Mouse (Mus musculus) thymus, adult 2 months (tissue): ENCODE results near the gene Il4. TPM values are rescaled to one million over a fixed set of nuclear protein-coding genes. Genes with fewer than 3 reads are reported as not detected.

ENCODE experiments used
- DNase-seq: peaks from one replicate; pipeline ENCODE4 v3.0.0; 2021
- H3K27ac ChIP-seq: fragments of 200-500 bp; 2 replicates; pipeline ENCODE4 v1.5.1; 2012; ENCODE audit warnings: low read length, control low read depth; ENCODE audit not compliant: control insufficient read depth, insufficient read depth
- H3K27me3 ChIP-seq: fragments of 200-500 bp; 2 replicates; pipeline ENCODE4 v1.6.1; 2012; ENCODE audit warnings: mild to moderate bottlenecking, low read length, moderate library complexity, mixed read lengths; ENCODE audit not compliant: control insufficient read depth, insufficient read depth
- H3K36me3 ChIP-seq: fragments of 200-500 bp; 2 replicates; pipeline ENCODE4 v1.6.1; 2012; ENCODE audit warnings: mild to moderate bottlenecking, low read length, moderate library complexity; ENCODE audit not compliant: control insufficient read depth, insufficient read depth
- H3K4me1 ChIP-seq: fragments of 200-500 bp; replicated peaks from 2 replicates; pipeline ENCODE4 v1.6.1; 2012; ENCODE audit warnings: low read length; ENCODE audit not compliant: control insufficient read depth, insufficient read depth
- H3K4me3 ChIP-seq: fragments of 200-500 bp; 2 replicates; pipeline ENCODE4 v1.5.1; 2012; ENCODE audit warnings: mild to moderate bottlenecking, low read length, control low read depth, moderate library complexity; ENCODE audit not compliant: control insufficient read depth, insufficient read depth
- CTCF ChIP-seq: fragments of 200-500 bp; IDR thresholded peaks from 2 replicates; pipeline ENCODE4 v1.5.1; 2012; ENCODE audit warnings: mild to moderate bottlenecking, control low read depth, low read length, moderate library complexity, borderline replicate concordance; ENCODE audit not compliant: control insufficient read depth, poor library complexity, insufficient read depth; ENCODE audit errors: extremely low read depth
- POLR2A ChIP-seq: fragments of 200-500 bp; IDR thresholded peaks from 2 replicates; pipeline ENCODE4 v1.6.1; 2012; ENCODE audit warnings: mild to moderate bottlenecking, low read length, control low read depth, moderate library complexity; ENCODE audit not compliant: control insufficient read depth, poor library complexity, insufficient read depth; ENCODE audit errors: extremely low read depth
- WGBS: fragments of 180-500 bp; shearing (Covaris S2); methylation state at CpG from one replicate; pipeline ENCODE4 v1.1.7; 2018; 5-methylcytosine and 5-hydroxymethylcytosine counted together
- polyA plus RNA-seq: library from polyadenylated mRNA; depleted of rRNA; stranded (reverse); fragments of >200 nt; gene quantifications from 2 replicates; pipeline ENCODE4 v1.2.3, GENCODE M21; 2012

Il4 gene
- polyA plus RNA-seq, 1 experiment = 0.55 TPM

DNA sequence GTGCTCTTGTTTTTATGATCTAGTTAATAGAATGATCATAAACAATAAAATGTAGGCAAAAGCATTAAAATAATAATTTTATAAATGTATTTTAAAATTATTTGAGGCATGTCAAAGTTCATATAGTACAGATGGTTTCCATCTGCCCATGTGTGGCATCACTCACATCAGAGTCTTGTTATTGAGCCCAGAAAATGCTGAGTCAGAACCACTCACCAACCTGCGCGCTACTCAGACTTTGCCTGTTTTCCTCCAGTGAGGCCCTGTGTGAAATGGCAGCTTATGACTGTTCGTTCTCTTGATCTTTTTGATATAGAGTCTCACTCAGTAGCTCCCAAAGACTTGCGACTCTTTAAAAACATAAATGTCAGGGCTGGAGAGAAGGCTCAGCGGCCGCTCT is 33.0 kb downstream of the Il4 start:
- no peaks in the 10 kb centered on the region for H3K36me3 ChIP-seq
- TF ChIP-seq CTCF (no peak), POLR2A (no peak)
- 93% methylated on average over 6 of the region's 6 CpGs for WGBS

DNA sequence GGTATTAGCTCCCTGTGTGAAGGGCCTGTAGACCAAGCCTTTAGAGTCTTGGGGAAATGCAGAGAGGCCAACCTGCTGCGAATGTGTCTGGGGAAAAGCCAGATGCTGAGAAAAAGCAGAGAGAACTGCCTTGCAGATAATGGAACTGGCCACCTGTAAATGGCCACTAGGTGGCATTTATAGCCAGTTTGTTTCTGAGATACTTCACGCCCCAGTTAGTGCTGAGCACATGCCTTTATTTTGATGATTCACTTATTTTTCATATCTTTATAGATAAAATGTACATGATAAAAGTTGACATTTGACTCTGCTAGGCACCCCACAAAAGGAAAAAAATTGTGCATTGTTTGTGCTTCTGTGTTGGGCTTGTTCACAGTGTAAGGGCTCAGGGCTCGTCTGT is 33.6 kb downstream of the Il4 start:
- TF ChIP-seq POLR2A (no peak), CTCF (no peak)
- Histone ChIP-seq H3K27me3 (no peaks in the 10 kb centered on the region), H3K4me1 (no peaks in the 10 kb centered on the region), H3K36me3 (no peaks in the 10 kb centered on the region), H3K27ac (no peak overlapping the region), H3K4me3 (no peak overlapping the region)
- DNase-seq = no peak
- WGBS = 70% methylated on average over 3 of the region's 3 CpGs

More for the DNA sequence above, 33.0 kb downstream of the Il4 start:
- H3K4me3 ChIP-seq = no peak overlapping the region
- DNase-seq = no peak
- no peaks in the 10 kb centered on the region for H3K4me1 ChIP-seq
- H3K27me3 ChIP-seq = no peaks in the 10 kb centered on the region
- H3K27ac ChIP-seq = no peak overlapping the region

- Histone ChIP-seq H3K27me3 (no peaks in the 10 kb centered on the region), H3K4me1 (no peaks in the 10 kb centered on the region), H3K27ac (no peak overlapping the region), H3K36me3 (no peaks in the 10 kb centered on the region), H3K4me3 (no peak overlapping the region)
- WGBS = 96% methylated on average over 10 of the region's 10 CpGs
- no peak for TF ChIP-seq CTCF
- TF ChIP-seq POLR2A = no peak
- DNase-seq = no peak
Observed at GRCm38 (mm10) chr11:53583151-53583550, 35.3 kb downstream of the Il4 start.

DNA sequence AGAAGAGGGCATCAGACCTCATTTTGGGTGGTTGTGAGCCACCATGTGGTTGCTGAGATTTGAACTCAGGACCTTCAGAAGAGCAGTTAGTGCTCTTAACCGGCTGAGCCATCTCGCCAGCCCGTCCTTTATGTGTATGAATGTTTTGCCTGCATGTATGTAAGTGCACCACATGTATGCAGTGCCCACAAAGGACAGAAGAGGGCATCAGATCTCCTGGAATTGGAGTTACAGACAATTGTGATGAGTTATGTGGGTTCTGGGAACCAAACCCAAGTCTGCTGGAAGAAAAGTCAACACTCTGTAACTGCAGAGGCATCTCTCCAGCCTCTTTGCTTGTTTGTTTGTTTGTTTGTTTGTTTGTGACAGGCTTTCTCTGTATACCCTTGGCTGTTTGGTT is 37.9 kb downstream of the Il4 start:
- Histone ChIP-seq H3K27ac (no peak overlapping the region), H3K4me3 (no peak overlapping the region), H3K4me1 (no peaks in the 10 kb centered on the region), H3K36me3 (no peaks in the 10 kb centered on the region), H3K27me3 (no peaks in the 10 kb centered on the region)
- 100% methylated on average over 3 of the region's 3 CpGs for WGBS
- no peak for TF ChIP-seq CTCF
- no peak for TF ChIP-seq POLR2A
- DNase-seq = no peak

DNA sequence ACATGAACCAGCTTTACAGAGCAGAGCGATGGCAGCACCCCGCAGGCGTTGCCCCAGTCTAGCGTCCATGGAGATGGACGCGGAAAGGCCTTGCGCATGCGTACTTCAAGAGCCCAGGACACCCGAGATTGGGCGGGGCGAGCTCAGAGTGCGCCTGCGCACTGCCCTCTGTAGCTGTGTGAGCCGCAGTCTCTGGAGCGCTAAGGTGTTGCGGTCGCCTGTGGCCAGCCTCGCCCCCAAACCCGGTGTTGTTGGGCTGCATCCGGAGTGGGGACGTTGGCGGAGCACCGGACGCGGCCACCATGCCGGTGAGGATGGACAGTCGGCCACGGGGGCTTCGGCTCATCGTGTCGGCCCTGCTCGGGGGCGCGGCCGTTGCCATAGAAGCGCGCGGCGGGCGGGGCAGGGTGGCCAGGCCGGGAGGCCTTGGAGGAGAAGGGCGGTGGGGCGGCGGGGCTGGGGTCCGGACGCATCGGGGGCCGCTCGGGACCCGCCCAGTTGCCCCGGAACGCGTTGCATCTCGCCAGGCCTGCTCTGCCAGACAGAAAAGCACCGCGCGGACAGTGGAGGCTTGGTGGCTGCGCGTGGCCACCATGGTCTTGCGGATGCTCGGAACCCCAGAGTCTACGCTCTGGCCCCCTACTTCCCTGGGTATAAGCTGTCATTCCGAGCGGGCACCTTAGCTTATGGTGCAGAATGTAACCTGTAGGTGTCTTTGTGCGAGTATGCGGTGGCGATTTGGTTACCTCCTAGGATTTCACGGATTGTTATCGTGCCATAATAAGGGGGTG is 51.0 kb downstream of the Il4 start, which contains the start of gene Kif3a:
Kif3a (plus strand) TSS at position 156 of the 791 bp plus-strand sequence.
- Histone ChIP-seq H3K27ac (no peak within 1 kb of the TSS), H3K4me3 (peak within 1 kb of the TSS; percentile 82), H3K4me1 (0 out of 2 replicates have a peak, but pooled peaks cover 2% of the 10 kb centered on the region), H3K27me3 (no peaks in the 10 kb centered on the region), H3K36me3 (no peaks in the 10 kb centered on the region)
- TF ChIP-seq CTCF = 0 out of 2 replicates have a peak, but pooled peaks have one; percentile 47
- 0 out of 2 replicates have a peak, but pooled peaks have one; percentile 21 for TF ChIP-seq POLR2A
- DNase-seq = peak; percentile 91
- 2% methylated on average over 69 of the region's 69 CpGs for WGBS

GRCm38 (mm10) chr11:53566646-53567045 is 51.8 kb downstream of the Il4 start:
- H3K36me3 ChIP-seq = no peaks in the 10 kb centered on the region
- H3K4me1 ChIP-seq = 0 out of 2 replicates have a peak, but pooled peaks cover 2% of the 10 kb centered on the region
- no peak for TF ChIP-seq CTCF
- TF ChIP-seq POLR2A = no peak
- no peak overlapping the region for H3K27ac ChIP-seq
- H3K4me3 ChIP-seq = no peak overlapping the region
- no peaks in the 10 kb centered on the region for H3K27me3 ChIP-seq
- peak; percentile 4 for DNase-seq
- WGBS = 98% methylated on average over 4 of the region's 4 CpGs
